Mouse (Mus musculus): ENCODE data around the gene Cdh22.

The Cdh22 gene

GRCm38 (mm10) chr2:165149741-165150140 lies 84.9 kb downstream of the Cdh22 start:
- no peak for DNase-seq (ENCODE audit: low spot score)

- DNase-seq (ENCODE audit: low spot score): no peak
Observed at GRCm38 (mm10) chr2:165145821-165146220, 88.8 kb downstream of the Cdh22 start.

GRCm38 (mm10) chr2:165143487-165143886 lies 91.2 kb downstream of the Cdh22 start:
- DNase-seq (ENCODE audit: low spot score): no peak

- DNase-seq (ENCODE audit: low spot score): no peak
Observed at GRCm38 (mm10) chr2:165136049-165136448, 98.6 kb downstream of the Cdh22 start.

GRCm38 (mm10) chr2:165133566-165133965 lies 101.1 kb downstream of the Cdh22 start:
- no peak for DNase-seq (ENCODE audit: low spot score)

- DNase-seq (ENCODE audit: low spot score): no peak
Observed at GRCm38 (mm10) chr2:165131428-165131827, 103.2 kb downstream of the Cdh22 start.

GRCm38 (mm10) chr2:165129189-165129588 lies 105.5 kb downstream of the Cdh22 start:
- DNase-seq (ENCODE audit: low spot score): no peak

- DNase-seq (ENCODE audit: low spot score): no peak
Observed at GRCm38 (mm10) chr2:165126896-165127562, 107.6 kb downstream of the Cdh22 start.

- DNase-seq (ENCODE audit: low spot score): no peak
Observed at GRCm38 (mm10) chr2:165121206-165121840, 113.3 kb downstream of the Cdh22 start.

GRCm38 (mm10) chr2:165120765-165121164 lies 113.9 kb downstream of the Cdh22 start:
- no peak for DNase-seq (ENCODE audit: low spot score)

- no peak for DNase-seq (ENCODE audit: low spot score)
Observed at GRCm38 (mm10) chr2:165113733-165114132, 120.9 kb downstream of the Cdh22 start.

GRCm38 (mm10) chr2:165112149-165112548 lies 122.5 kb downstream of the Cdh22 start:
- peak; percentile 70 for DNase-seq (ENCODE audit: low spot score)

- DNase-seq (ENCODE audit: low spot score): no peak
Observed at GRCm38 (mm10) chr2:165106585-165106984, 128.1 kb downstream of the Cdh22 start.

- no peak for DNase-seq (ENCODE audit: low spot score)
Observed at GRCm38 (mm10) chr2:165105513-165106079, 129.1 kb downstream of the Cdh22 start.

GRCm38 (mm10) chr2:165102920-165103319 lies 131.7 kb downstream of the Cdh22 start:
- DNase-seq (ENCODE audit: low spot score): no peak

- no peak for DNase-seq (ENCODE audit: low spot score)
Observed at GRCm38 (mm10) chr2:165100749-165101148, 133.9 kb downstream of the Cdh22 start.

GRCm38 (mm10) chr2:165098861-165099260 lies 135.8 kb downstream of the Cdh22 start:
- DNase-seq (ENCODE audit: low spot score): no peak

GRCm38 (mm10) chr2:165096367-165096766 lies 138.3 kb downstream of the Cdh22 start:
- DNase-seq (ENCODE audit: low spot score): no peak

GRCm38 (mm10) chr2:165092393-165092792 lies 142.3 kb downstream of the Cdh22 start:
- no peak for DNase-seq (ENCODE audit: low spot score)

GRCm38 (mm10) chr2:165091433-165091965 lies 143.2 kb downstream of the Cdh22 start:
- no peak for DNase-seq (ENCODE audit: low spot score)

GRCm38 (mm10) chr2:165090650-165091049 lies 144.0 kb downstream of the Cdh22 start, which contains the start of gene 1700025C18Rik:
Gene 1700025C18Rik, minus strand, starts transcription at chr2:165090750.
- DNase-seq (ENCODE audit: low spot score): no peak

- DNase-seq (ENCODE audit: low spot score): no peak
Observed at GRCm38 (mm10) chr2:165089470-165089869, 145.2 kb downstream of the Cdh22 start.

- DNase-seq (ENCODE audit: low spot score): no peak
Observed at GRCm38 (mm10) chr2:165086634-165087033, 148.0 kb downstream of the Cdh22 start.
